Mouse (Mus musculus) fat pad, adult 2 months (tissue): Measurements from ENCODE around the gene Gmcl1.

ENCODE experiments used
- DNase-seq: peaks from one replicate; pipeline ENCODE4 v3.0.0-alpha.2; 2011; ENCODE audit warnings: low read depth, low spot score; ENCODE audit errors: extremely low read depth

The Gmcl1 gene

DNA sequence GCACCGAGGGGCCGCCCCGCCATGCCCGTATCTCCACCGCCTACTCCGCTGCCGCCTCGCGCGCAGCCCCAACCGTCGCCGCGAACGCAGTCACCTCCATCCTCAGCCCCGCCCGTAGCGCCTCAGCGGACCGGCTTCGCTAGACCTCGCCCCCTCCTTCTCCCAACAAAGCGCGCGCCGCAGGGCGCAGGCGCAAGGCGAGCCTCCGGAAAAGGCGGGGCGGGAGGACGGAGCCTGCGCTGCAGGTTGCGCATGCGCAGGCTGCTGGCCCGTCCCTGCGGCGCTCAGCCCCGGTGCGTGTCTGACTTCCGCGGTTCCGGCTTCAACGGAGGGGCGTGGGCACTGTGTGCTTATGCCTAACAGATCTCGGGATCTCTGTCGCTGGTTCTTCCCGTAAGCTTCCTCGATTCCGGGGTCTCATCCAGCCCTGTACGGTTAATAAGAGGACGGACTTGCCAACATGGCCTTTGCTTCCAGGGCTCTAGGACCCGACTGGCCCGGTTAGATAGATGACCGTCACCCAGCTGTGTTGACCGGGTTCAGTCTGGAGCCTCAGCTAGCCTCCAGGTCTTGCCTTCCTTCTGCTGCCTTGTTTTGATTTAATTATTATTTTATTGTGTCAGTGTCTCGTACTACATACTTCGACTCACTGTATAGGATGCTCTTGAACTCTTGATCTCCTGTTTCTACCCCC is at the start of gene Gmcl1:
Gene Gmcl1, minus strand, starts transcription at position 201 of the 694 bp plus-strand sequence.
- DNase-seq = peak; percentile 37

DNA sequence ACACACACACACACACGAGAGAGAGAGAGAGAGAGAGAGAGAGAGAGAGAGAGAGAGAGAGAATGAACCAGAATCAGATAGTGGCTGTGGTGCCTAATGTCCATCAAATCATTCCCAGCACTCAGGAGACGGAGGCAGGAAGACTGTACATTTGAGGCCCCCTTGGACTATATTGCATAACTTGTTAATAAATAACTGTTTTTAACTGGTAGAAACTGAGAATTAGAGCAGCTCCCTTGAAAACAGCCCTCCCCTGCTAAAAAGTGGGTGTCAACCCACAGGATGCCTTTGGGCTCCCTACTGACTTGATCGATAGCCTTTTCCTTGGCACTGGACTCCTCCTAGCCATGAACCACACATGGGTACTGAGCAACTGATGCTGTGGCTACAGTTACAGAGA is 49.2 kb upstream of the Gmcl1 start:
- no peak for DNase-seq

DNA sequence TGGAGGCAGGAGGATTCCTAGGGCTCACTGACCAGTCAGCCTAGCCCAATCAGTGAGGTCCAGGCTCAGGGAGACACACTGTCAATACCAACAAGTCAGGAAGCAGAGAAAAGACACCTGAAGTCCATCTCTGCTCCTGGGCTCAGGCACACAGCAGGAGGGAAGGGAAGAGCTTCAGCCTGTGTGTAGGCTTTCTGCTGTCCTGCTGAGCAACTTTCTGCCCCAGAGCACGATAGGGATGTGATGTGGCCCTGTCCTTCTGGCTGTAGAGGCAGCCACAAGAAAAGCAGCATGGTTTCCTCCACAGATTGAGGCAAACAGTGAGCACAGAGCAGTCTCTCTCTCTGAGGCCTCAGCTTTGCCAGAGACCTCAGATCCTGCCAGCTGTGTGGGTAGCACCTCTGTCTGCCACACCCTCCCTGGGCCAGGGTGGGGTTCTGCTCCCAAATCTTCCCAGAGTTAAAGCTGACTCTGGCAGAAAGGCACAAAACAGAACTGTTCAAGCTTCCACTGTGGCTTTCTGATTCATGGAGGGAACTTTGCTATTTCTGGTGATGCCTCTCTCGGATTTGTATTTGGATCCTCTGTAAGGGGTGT is 48.3 kb upstream of the Gmcl1 start:
- no peak for DNase-seq

DNA sequence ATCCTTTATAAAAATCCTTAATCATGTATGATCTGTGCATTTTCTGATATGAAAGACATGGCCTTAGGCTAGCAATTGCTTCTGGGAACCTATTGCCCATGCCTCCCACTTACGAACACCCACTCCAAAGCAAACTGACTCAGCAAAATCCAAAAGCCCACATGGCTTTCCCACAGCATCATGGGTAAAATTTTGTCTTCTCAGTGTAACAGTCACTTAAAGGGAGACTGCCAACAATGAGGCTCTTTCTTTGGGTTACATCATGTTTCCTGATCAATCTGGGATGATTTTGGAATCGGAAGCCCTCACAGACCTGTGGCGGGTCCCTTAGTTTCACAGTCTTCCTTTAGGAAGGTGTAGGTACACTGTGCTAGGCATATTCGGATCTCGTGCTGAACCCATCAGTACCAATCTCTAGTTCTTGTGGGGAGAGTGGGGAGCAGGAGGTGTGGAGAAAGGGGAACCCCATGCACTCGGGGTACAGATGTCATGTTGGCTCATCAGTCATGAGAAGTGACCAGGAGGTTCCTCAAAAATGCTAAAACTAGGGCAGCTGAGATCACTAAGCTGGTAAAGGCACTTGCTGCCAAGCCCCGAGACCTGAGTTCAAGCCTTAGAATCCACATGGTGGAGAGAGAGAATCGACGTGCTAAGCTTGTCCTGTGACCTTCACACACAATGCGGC is 45.9 kb upstream of the Gmcl1 start:
- no peak for DNase-seq

DNA sequence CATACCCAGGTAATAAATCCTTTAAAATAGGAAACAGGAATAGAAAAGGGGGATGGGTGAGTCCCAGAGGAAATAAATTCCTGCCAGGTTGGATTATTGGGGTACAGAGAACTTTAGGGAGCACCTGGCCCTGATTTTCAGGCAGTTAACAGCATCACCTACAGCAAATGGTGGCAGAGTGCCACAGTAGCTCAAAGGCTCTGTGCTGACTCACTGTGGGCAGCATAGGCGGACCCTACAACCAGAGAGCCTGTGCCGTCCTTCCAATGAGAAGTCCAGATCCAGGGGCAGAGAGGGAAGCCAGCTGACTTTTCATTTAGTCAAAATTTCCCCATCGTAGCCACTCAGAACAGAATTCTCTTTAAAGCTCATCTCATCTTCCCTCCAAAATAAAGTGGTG is 44.0 kb upstream of the Gmcl1 start:
- no peak for DNase-seq

DNA sequence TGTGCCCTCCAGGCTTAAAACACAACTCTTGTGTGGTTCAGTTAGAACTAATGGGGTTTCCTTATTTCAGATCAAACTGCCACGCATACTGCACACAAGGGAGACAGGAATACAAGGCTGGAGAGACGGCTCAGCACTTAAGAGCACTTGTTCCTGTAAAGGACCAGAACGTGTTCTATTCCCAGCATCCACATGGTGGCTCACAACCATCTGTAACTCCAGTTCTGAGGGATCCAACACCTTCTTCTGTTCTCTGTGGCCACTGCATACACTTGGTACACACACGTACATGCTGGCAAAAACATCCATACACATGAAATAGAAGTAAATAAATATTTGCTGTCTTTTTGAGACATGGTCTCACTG is 43.5 kb upstream of the Gmcl1 start:
- DNase-seq = no peak

DNA sequence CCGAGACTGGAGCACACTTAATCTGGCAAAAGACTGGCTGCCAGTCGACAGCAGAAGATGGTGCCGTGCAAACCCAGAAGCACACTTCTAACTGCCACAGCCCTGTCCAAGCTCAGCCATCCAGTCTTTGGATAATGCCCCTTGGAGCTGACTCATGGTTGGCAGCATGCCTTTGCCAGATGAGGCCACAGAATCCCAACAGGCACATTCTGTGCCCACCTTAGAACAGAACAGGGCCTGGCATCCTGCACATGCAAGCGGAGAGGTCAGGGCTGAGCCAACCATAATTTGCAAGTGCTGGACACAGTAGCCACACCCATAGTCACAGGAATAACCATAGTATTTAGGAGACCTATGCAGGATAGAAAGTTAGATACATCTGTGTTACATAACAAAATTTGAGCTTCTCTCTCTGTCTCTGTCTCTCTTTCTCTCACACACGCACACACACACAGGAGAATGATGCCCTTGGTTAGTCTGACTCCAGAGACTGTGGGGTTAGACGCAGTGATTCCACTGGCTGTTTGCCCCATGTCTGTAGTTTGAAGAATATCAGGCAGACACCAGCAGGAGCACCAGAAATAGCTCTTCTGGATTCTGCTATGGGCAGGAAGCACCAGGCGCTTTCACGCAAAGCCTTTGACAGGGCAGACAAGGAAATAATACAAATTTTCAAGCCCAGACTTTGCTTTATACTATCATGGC is 43.0 kb upstream of the Gmcl1 start:
- no peak for DNase-seq

DNA sequence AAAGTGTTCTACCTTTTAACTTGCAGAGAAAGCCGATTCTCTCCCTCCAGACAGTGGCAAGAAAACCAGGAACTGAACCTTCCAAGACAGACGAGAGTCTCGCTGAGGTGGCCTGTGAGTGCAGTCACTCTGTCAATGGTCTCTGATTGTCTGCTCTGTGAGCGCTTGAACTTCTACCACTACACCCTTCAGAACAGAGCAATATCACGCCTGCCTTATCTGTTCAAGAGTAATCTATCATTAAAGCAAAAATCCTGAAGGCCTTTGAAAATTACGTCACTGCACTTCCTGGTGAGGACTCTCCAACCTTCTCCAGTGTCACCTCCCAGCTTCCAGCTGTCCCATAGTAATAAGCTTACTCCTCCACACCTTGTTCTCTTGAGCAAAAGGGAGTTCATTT is 41.8 kb upstream of the Gmcl1 start:
- no peak for DNase-seq

DNA sequence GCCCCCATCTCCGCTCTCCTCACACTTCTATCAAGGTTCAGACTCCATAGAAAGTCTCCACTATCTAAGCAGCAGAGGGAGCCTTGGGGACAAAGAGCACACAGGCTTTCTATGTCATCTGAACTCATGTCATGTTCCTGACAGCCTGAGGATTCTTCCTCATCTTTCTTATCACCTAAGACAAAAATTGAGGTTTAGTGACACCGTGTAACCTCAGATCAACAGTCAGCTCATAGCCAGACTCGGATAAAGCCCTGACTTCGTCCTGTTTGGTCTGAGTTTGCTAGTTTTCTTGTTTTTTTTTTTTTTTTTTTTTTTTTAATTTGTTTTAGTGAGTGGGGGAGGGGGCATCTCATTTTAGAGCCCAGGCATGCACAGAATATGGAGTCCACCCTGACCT is 40.6 kb upstream of the Gmcl1 start:
- no peak for DNase-seq

DNA sequence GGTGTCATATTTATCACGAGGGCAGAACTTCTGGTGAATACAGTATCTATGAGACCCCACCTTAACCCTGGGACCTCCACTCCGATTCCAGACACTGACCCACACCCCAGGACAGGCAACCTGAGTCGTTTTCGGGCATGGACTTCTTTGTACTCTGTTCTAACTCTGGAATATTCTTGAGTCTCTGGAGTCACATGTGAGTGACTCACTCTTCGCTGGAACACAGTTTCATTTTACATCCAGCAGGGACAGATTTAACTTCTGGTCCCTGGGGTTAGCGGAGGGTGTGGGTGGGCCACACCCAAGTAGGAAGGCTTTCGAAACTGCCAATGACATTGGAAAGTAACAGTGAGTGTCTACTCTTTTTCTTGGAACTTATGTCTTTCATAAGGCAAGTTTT is 39.4 kb upstream of the Gmcl1 start:
- DNase-seq = no peak

DNA sequence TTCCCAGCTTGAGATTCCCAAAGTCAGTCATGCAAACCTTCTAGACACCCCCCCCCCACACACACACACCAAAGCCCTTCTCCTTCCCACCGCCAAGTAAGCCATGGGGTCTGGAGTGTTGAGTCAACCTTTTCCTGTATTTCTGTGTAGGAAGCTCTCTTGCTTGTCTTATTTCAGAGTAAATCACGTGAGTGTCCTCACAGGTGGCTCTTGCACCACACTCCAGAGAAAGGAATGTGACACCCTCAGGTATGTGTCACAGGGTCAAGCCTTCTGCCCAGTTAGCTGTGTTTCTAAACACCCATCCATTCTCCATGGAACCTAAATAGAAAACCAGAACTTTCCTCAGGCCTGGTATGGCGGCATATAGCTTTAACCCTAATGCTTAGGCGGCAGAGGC is 35.8 kb upstream of the Gmcl1 start:
- no peak for DNase-seq

DNA sequence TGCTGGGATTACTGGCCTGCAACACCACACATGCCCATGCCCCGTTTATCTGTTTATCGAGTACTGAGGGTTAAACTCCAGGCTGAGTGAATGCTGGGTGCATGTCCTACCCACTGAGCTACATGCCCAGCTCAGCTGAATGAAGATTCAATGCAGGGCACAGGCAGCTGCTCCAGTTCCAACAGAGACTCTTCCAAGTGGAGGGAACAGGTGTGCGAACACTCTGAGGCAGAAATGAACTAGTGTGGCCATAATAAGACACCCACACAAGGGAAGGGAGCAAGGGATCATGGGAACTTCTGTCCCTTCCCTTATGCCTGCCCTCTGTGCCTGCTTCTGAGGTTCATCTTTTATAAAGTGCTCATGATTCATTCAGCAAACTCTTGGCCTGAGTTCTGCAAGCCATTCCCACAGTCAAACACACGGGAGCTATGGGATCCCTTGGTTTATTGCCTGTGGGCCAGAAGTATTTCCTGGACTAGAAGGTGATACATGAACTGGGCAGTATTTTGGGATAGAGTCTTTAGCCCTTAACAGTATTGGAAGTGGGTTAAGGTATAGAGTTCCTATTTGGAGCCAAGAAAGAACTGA is 35.1 kb upstream of the Gmcl1 start:
- DNase-seq = no peak

DNA sequence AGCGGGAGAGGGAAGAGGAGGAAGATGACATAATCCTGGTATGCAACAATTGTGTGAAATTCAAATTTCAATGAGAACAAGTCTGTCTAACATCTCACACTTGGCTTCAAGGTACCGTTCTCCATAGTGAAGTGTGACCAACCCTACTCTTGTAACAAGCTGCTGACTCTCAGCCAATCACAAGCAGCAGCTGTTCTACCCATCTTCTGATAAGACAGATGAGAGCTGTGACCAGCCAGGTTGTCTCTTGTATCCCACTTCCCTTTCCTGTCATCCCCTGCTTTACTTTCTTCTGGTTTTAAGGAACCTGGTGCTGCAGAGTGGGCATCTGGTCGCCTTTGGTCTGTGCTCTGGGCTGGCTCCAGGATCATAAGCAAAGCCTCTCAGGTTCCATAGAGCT is 34.3 kb upstream of the Gmcl1 start:
- no peak for DNase-seq

DNA sequence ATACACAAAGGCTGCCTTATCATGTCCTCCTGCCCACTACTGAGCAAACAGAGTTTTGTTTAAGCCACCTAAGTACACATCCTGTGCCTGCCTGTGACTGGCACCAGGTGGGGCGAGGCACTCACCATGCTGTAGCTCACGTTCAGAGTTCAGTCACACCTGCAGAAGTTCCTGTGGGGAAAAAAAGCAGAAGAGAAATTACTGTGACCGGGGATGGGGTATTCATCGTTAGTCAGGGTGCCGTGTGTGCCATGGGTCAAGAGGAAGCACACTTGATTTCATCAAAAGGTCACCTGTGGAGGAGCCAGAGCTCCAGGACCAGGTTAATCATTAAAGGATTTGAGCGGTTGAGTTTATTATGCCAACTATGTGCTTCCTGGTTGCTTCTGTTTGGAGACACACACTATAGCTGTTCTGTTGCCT is 32.5 kb upstream of the Gmcl1 start:
- no peak for DNase-seq

DNA sequence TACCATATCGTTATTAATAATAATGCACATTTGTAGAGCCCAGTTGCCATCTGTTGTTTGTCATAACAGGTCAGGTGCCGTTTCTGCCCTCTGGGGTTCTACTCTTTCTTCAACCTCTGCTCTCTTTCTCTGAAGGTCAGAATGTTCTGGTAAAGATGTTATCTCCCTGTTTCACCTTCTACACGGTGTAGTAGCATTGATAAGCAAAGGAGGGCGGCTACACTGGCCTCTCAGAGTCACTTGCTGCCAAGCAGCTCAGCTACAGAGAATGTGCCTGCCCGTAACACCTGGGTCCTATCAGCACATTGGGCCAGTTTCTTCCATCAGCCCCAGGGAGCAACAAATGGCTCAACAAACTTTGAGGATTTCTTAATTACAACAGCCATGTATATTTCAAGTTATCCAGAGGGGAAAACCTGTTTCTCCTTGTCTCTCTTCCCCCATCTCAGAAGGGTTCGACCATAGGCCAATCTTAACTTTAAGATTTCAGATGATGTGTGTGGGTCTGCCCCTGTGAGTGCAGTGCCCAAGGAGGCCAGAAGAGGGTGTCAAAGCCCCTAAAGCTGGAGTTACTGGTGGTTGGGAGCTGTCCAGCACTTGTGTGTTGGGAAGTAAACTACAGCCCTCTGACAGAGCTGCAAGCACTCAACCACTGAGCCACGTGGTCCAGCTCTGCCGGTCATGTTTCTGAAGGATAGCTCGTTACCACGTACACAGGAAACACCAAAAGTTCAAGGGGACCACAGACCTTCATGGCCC is 21.1 kb upstream of the Gmcl1 start:
- DNase-seq = no peak

DNA sequence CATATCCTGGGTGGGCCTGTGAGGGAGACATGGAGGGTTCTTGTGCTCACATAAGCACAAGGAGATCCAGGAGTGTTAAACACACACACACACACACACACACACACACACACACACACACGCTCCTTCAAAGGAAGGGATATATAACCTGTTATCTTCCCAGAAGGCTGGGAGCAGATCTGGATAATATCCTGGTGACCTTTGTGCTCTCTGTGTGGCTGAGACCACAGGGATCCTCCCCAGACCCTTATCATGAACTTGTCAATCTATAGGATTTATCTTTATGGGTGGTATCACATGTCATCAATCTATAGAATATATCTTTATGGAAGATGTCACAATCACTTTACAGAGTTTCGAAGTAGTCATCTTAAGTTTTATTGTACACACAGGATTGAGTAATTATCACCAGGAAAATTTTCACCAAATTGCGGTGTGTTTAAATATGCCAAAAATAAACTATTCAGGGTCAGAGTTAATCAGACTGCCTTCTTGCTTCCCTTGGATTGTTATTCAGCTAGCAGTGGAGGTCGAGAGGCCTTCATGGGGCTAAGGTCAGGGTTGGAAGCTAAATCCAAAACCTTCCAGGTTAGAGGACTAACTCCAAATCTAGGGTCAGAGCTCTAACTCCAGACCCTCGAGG is 19.8 kb upstream of the Gmcl1 start:
- no peak for DNase-seq

DNA sequence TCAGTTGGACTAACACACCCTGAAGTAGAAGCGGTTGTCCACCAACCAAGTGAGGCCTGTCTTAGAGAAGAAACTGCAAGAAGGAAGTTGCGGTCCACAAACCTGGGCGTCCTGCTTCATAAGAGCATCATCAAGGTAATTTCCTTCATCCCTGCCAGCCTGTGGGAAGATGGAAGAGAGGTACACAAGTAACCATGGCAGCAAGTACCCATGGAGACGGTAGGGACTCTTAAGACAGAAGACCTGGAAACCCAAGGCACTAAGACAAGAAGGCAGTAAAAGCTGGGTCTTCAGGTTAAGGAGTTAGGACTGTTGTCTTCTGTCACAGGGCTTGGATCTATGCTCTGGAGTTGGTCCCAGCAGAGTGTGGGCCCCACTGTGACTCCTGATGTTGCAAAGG is 17.8 kb upstream of the Gmcl1 start:
- DNase-seq = no peak

DNA sequence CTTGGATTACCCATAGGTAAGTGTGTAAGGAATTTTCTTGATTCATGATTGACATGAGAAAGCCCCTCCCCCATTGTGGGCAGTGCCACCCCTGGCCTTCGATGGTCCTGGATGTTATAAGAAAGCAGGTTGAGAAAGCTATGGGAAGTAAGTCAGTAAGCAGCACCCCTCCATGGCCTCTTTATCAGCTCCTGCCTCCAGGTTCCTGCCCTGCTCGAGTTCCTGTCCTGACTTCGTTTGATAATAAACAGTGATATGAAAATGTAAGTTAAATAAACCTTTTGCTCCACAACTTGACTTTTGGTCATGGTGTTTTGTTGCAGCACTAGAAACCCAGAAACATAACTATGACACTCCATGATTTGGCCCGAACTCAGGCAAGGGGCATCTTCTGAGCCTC is 16.6 kb upstream of the Gmcl1 start:
- DNase-seq = no peak

DNA sequence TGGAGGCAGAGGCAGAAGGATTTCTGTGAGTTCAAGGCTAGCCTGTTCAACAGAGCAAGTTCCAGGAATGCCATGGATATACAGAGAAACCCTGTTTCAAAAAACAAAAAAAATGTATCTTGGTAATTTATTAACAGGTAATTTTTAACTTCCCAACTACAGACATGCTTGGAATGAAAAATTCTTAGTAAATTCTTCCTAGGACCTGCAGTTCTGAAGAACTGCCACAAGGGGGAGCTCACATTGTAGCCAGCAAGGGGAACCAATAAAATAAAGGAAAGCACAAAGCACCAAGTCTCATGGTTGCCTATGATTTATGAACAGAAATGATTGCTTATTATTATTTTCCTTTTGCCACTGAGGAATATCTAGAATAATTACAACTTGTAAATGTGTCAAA is 14.0 kb upstream of the Gmcl1 start:
- no peak for DNase-seq

DNA sequence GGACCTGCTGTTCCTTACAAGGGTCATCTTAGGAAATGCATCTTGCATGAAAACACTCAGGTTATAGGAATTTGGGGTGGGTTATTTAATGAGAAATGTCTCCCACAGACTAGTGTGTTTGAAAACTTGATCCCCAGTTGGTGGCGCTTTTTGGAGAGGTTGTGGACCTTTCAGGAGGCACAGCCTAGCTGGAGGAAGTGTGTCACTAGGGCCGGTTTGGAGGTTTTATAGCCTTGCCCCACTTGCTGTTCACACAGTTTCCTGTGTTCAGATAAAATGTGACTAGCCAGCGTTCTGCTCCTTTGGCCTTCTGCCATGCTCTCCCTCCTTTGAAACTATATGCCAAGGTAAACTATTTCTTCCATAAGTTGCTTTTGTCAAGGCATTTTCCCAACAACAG is 7.5 kb upstream of the Gmcl1 start:
- no peak for DNase-seq
